Mouse (Mus musculus) neural tube, embryonic 12.5 days (tissue): ENCODE measurements around the gene Ttc33. TPM values are rescaled to one million over a fixed set of nuclear protein-coding genes. Genes with fewer than 3 reads are reported as not detected.

Source experiments
- ATAC-seq: fragments of 200-750 bp; cut with Nextera tagmentation; 2 replicates; pipeline ENCODE4 v1.8.0; 2017; ENCODE audit warnings: low read depth, mild to moderate bottlenecking, moderate TSS enrichment, moderate library complexity; ENCODE audit not compliant: low FRiP score
- H3K27ac ChIP-seq: fragments of 300-500 bp; sonication (generic); 2 replicates; pipeline ENCODE4 v1.5.1; 2016
- H3K27me3 ChIP-seq: fragments of 300-500 bp; sonication (generic); replicated peaks from 2 replicates; pipeline ENCODE4 v1.6.1; 2016; ENCODE audit warnings: mild to moderate bottlenecking
- H3K36me3 ChIP-seq: fragments of 300-500 bp; sonication (generic); 2 replicates; pipeline ENCODE4 v1.6.1; 2016; ENCODE audit warnings: mild to moderate bottlenecking
- H3K4me1 ChIP-seq: fragments of 300-500 bp; sonication (generic); 2 replicates; pipeline ENCODE4 v1.6.1; 2016
- H3K4me2 ChIP-seq: fragments of 300-500 bp; sonication (generic); replicated peaks from 2 replicates; pipeline ENCODE4 v1.6.1; 2016; ENCODE audit warnings: mild to moderate bottlenecking
- H3K4me3 ChIP-seq: fragments of 300-500 bp; sonication (generic); 2 replicates; pipeline ENCODE4 v1.5.1; 2016
- H3K9ac ChIP-seq: fragments of 300-500 bp; sonication (generic); 2 replicates; pipeline ENCODE4 v1.6.1; 2016; ENCODE audit warnings: mild to moderate bottlenecking
- H3K9me3 ChIP-seq: fragments of 300-500 bp; sonication (generic); 2 replicates; pipeline ENCODE4 v1.6.1; 2016; ENCODE audit warnings: mild to moderate bottlenecking
- WGBS: fragments of 180-500 bp; shearing (Covaris S2); methylation state at CpG from one replicate; pipeline ENCODE4 v1.1.7; 2016; 5-methylcytosine and 5-hydroxymethylcytosine counted together
- polyA plus RNA-seq: library from polyadenylated mRNA; unstranded; fragments of >200 nt; fragmentation: Nextera tagmentation; extraction: Ambion mirVana; gene quantifications from 2 replicates; pipeline ENCODE4 v1.2.1, GENCODE M21; 2016

Gene Ttc33
- polyA plus RNA-seq, 1 experiment from 2014 or later, result 52.5 TPM

- no peaks in the 10 kb centered on the region for H3K9me3 ChIP-seq
- H3K4me2 ChIP-seq, result no peak overlapping the region
- no peak overlapping the region for H3K27ac ChIP-seq
- no peaks in the 10 kb centered on the region for H3K36me3 ChIP-seq
- H3K9ac ChIP-seq, result no peak overlapping the region
- WGBS, result 96% methylated on average over 6 of the region's 6 CpGs
- ATAC-seq, result no peak
- no peak overlapping the region for H3K4me3 ChIP-seq
- no peaks in the 10 kb centered on the region for H3K27me3 ChIP-seq
- H3K4me1 ChIP-seq, result peaks cover 19% of the 10 kb centered on the region
Observed at GRCm38 (mm10) chr15:5152171-5152570, 33.2 kb upstream of the Ttc33 start.

GRCm38 (mm10) chr15:5154621-5155020, 30.7 kb upstream of the Ttc33 start:
- Histone ChIP-seq H3K4me2 (no peak overlapping the region), H3K27me3 (no peaks in the 10 kb centered on the region), H3K9ac (no peak overlapping the region), H3K27ac (no peak overlapping the region), H3K36me3 (no peaks in the 10 kb centered on the region), H3K4me1 (peaks cover 9% of the 10 kb centered on the region), H3K9me3 (no peaks in the 10 kb centered on the region), H3K4me3 (no peak overlapping the region)
- WGBS, result 87% methylated on average over 9 of the region's 9 CpGs
- no peak for ATAC-seq

- ATAC-seq, result no peak
- no peak overlapping the region for H3K4me2 ChIP-seq
- H3K4me3 ChIP-seq, result no peak overlapping the region
- 81% methylated on average over 5 of the region's 5 CpGs for WGBS
- no peaks in the 10 kb centered on the region for H3K27me3 ChIP-seq
- no peak overlapping the region for H3K27ac ChIP-seq
- no peaks in the 10 kb centered on the region for H3K36me3 ChIP-seq
- H3K9me3 ChIP-seq, result no peaks in the 10 kb centered on the region
- H3K4me1 ChIP-seq, result peaks cover 9% of the 10 kb centered on the region
- H3K9ac ChIP-seq, result no peak overlapping the region
Observed at GRCm38 (mm10) chr15:5155093-5155492, 30.2 kb upstream of the Ttc33 start.

- no peaks in the 10 kb centered on the region for H3K27me3 ChIP-seq
- peaks cover 9% of the 10 kb centered on the region for H3K4me1 ChIP-seq
- 96% methylated on average over 4 of the region's 4 CpGs for WGBS
- no peak overlapping the region for H3K4me3 ChIP-seq
- ATAC-seq, result no peak
- H3K9ac ChIP-seq, result no peak overlapping the region
- H3K27ac ChIP-seq, result no peak overlapping the region
- no peak overlapping the region for H3K4me2 ChIP-seq
- peaks cover 6% of the 10 kb centered on the region; the same call in 1 of the 2 replicates for H3K36me3 ChIP-seq
- no peaks in the 10 kb centered on the region for H3K9me3 ChIP-seq
Observed at GRCm38 (mm10) chr15:5156355-5156754, 29.0 kb upstream of the Ttc33 start.

- no peaks in the 10 kb centered on the region for H3K27me3 ChIP-seq
- no peak overlapping the region for H3K27ac ChIP-seq
- WGBS, result 89% methylated on average over 1 of the region's 1 CpGs
- H3K9me3 ChIP-seq, result no peaks in the 10 kb centered on the region
- ATAC-seq, result no peak
- H3K4me2 ChIP-seq, result no peak overlapping the region
- peaks cover 6% of the 10 kb centered on the region; the same call in 1 of the 2 replicates for H3K36me3 ChIP-seq
- peaks cover 9% of the 10 kb centered on the region for H3K4me1 ChIP-seq
- H3K4me3 ChIP-seq, result no peak overlapping the region
- H3K9ac ChIP-seq, result no peak overlapping the region
Observed at GRCm38 (mm10) chr15:5157386-5157785, 27.9 kb upstream of the Ttc33 start.

GRCm38 (mm10) chr15:5158827-5159226, 26.5 kb upstream of the Ttc33 start:
- Histone ChIP-seq H3K4me3 (no peak overlapping the region), H3K4me1 (peaks cover 9% of the 10 kb centered on the region), H3K27ac (no peak overlapping the region), H3K36me3 (peaks cover 12% of the 10 kb centered on the region), H3K4me2 (no peak overlapping the region), H3K27me3 (no peaks in the 10 kb centered on the region), H3K9ac (no peak overlapping the region), H3K9me3 (no peaks in the 10 kb centered on the region)
- 80% methylated on average over 6 of the region's 6 CpGs for WGBS
- no peak for ATAC-seq

- H3K4me3 ChIP-seq, result no peak overlapping the region
- H3K9ac ChIP-seq, result no peak overlapping the region
- no peak overlapping the region for H3K4me2 ChIP-seq
- no peak for ATAC-seq
- no peak overlapping the region for H3K27ac ChIP-seq
- peaks cover 43% of the 10 kb centered on the region for H3K36me3 ChIP-seq
- 91% methylated on average over 12 of the region's 12 CpGs for WGBS
- no peaks in the 10 kb centered on the region for H3K27me3 ChIP-seq
- no peaks in the 10 kb centered on the region for H3K9me3 ChIP-seq
- no peaks in the 10 kb centered on the region for H3K4me1 ChIP-seq
Observed at GRCm38 (mm10) chr15:5165121-5165773, 20.1 kb upstream of the Ttc33 start.

- Histone ChIP-seq H3K9ac (no peak overlapping the region), H3K9me3 (no peaks in the 10 kb centered on the region), H3K4me3 (no peak overlapping the region), H3K36me3 (peaks cover 57% of the 10 kb centered on the region), H3K27ac (no peak overlapping the region), H3K27me3 (no peaks in the 10 kb centered on the region), H3K4me1 (no peaks in the 10 kb centered on the region), H3K4me2 (no peak overlapping the region)
- 93% methylated on average over 12 of the region's 12 CpGs for WGBS
- no peak for ATAC-seq
Observed at GRCm38 (mm10) chr15:5173217-5173820, 12.0 kb upstream of the Ttc33 start.

- H3K4me1 ChIP-seq, result peaks cover 14% of the 10 kb centered on the region
- WGBS, result 49% methylated on average over 10 of the region's 11 CpGs
- no peaks in the 10 kb centered on the region for H3K27me3 ChIP-seq
- H3K27ac ChIP-seq, result peak overlapping the region; percentile 64
- peak overlapping the region; percentile 77 for H3K9ac ChIP-seq
- H3K9me3 ChIP-seq, result no peaks in the 10 kb centered on the region
- ATAC-seq, result peak; percentile 61
- 0 out of 2 replicates have a peak, but pooled peaks cover 1% of the 10 kb centered on the region for H3K36me3 ChIP-seq
- peak overlapping the region; percentile 64 for H3K4me2 ChIP-seq
- peak overlapping the region; percentile 97 for H3K4me3 ChIP-seq
Observed at GRCm38 (mm10) chr15:5184668-5185330, 526 bp upstream of the Ttc33 start.

- H3K36me3 ChIP-seq, result 0 out of 2 replicates have a peak, but pooled peaks cover 6% of the 10 kb centered on the region
- WGBS, result 39% methylated on average over 10 of the region's 10 CpGs
- H3K4me2 ChIP-seq, result peak overlapping the region; percentile 64
- H3K9me3 ChIP-seq, result no peaks in the 10 kb centered on the region
- H3K4me3 ChIP-seq, result peak overlapping the region; percentile 97
- peaks cover 14% of the 10 kb centered on the region for H3K4me1 ChIP-seq
- no peak overlapping the region for H3K27ac ChIP-seq
- ATAC-seq, result no peak
- peak overlapping the region; percentile 77 for H3K9ac ChIP-seq
- no peaks in the 10 kb centered on the region for H3K27me3 ChIP-seq
Observed at GRCm38 (mm10) chr15:5186293-5186675, 959 bp downstream of the Ttc33 start.

GRCm38 (mm10) chr15:5187116-5187515, 1.8 kb downstream of the Ttc33 start:
- no peak overlapping the region for H3K27ac ChIP-seq
- ATAC-seq, result no peak
- H3K4me2 ChIP-seq, result no peak overlapping the region
- H3K36me3 ChIP-seq, result 0 out of 2 replicates have a peak, but pooled peaks cover 6% of the 10 kb centered on the region
- no peak overlapping the region for H3K9ac ChIP-seq
- H3K4me1 ChIP-seq, result peaks cover 14% of the 10 kb centered on the region
- no peaks in the 10 kb centered on the region for H3K9me3 ChIP-seq
- WGBS, result 56% methylated on average over 4 of the region's 4 CpGs
- H3K27me3 ChIP-seq, result no peaks in the 10 kb centered on the region
- no peak overlapping the region for H3K4me3 ChIP-seq

- H3K36me3 ChIP-seq, result 0 out of 2 replicates have a peak, but pooled peaks cover 6% of the 10 kb centered on the region
- no peak overlapping the region for H3K9ac ChIP-seq
- H3K27me3 ChIP-seq, result no peaks in the 10 kb centered on the region
- no peak overlapping the region for H3K4me3 ChIP-seq
- 100% methylated on average over 1 of the region's 1 CpGs for WGBS
- H3K27ac ChIP-seq, result no peak overlapping the region
- H3K4me1 ChIP-seq, result peaks cover 14% of the 10 kb centered on the region
- no peaks in the 10 kb centered on the region for H3K9me3 ChIP-seq
- ATAC-seq, result no peak
- no peak overlapping the region for H3K4me2 ChIP-seq
Observed at GRCm38 (mm10) chr15:5188029-5188428, 2.7 kb downstream of the Ttc33 start.
